Mouse (Mus musculus) right cerebral cortex, postnatal 4 days (tissue): Measurements from ENCODE around the gene Crtc2.

ENCODE experiments used
- DNase-seq: peaks from one replicate; pipeline ENCODE4 v3.0.0-alpha.2; 2022

Gene Crtc2

GRCm38 (mm10) chr3:90253653-90254418 is at the start of gene Crtc2:
TSS of gene Crtc2 (plus strand) at chr3:90254163.
- peak; percentile 88 for DNase-seq

GRCm38 (mm10) chr3:90204582-90204981 is 49.4 kb upstream of the Crtc2 start:
- no peak for DNase-seq

- DNase-seq: no peak
These were observed 45.3 kb upstream of the Crtc2 start for GRCm38 (mm10) chr3:90208662-90209061.

- DNase-seq: no peak
These were observed 43.9 kb upstream of the Crtc2 start for GRCm38 (mm10) chr3:90209908-90210566.

GRCm38 (mm10) chr3:90211475-90212398 is 42.2 kb upstream of the Crtc2 start:
- DNase-seq: no peak

GRCm38 (mm10) chr3:90212723-90213122 is 41.2 kb upstream of the Crtc2 start:
- no peak for DNase-seq

GRCm38 (mm10) chr3:90213377-90213866 is 40.5 kb upstream of the Crtc2 start, which contains the start of the genes Rps27 and Rab13:
TSS of gene Rps27 (minus strand) at chr3:90213651.
TSS of gene Rab13 (plus strand) at chr3:90213695.
- DNase-seq: peak; percentile 76

GRCm38 (mm10) chr3:90213956-90214684 is 39.8 kb upstream of the Crtc2 start:
- peak; percentile 14 for DNase-seq

- DNase-seq: no peak
These were observed 38.1 kb upstream of the Crtc2 start for GRCm38 (mm10) chr3:90215825-90216380.

- peak; percentile 53 for DNase-seq
These were observed 33.9 kb upstream of the Crtc2 start for GRCm38 (mm10) chr3:90220088-90220487.

- peak; percentile 41 for DNase-seq
These were observed 33.4 kb upstream of the Crtc2 start for GRCm38 (mm10) chr3:90220531-90220951.

- DNase-seq: no peak
These were observed 32.8 kb upstream of the Crtc2 start for GRCm38 (mm10) chr3:90221123-90221522.

GRCm38 (mm10) chr3:90222455-90222854 is 31.5 kb upstream of the Crtc2 start:
- DNase-seq: no peak

- no peak for DNase-seq
These were observed 31.0 kb upstream of the Crtc2 start for GRCm38 (mm10) chr3:90222941-90223340.

- DNase-seq: no peak
These were observed 29.6 kb upstream of the Crtc2 start for GRCm38 (mm10) chr3:90224331-90224730.

GRCm38 (mm10) chr3:90231075-90231474 is 22.9 kb upstream of the Crtc2 start:
- DNase-seq: no peak

- DNase-seq: peak; percentile 89
These were observed 22.2 kb upstream of the Crtc2 start, which contains the start of gene Jtb for GRCm38 (mm10) chr3:90231507-90232333. TSS of gene Jtb (plus strand) at chr3:90231597.

- no peak for DNase-seq
These were observed 12.7 kb upstream of the Crtc2 start for GRCm38 (mm10) chr3:90241251-90241650.

- DNase-seq: no peak
These were observed 12.1 kb upstream of the Crtc2 start for GRCm38 (mm10) chr3:90241669-90242358.
